Mouse (Mus musculus) right cerebral cortex, adult 18-20 months (tissue): Measurements from ENCODE around the gene Pnrc2.

Experiments used
- DNase-seq: peaks from one replicate; pipeline ENCODE4 v3.0.0; 2022; ENCODE audit warnings: mixed read lengths

Gene Pnrc2

DNA sequence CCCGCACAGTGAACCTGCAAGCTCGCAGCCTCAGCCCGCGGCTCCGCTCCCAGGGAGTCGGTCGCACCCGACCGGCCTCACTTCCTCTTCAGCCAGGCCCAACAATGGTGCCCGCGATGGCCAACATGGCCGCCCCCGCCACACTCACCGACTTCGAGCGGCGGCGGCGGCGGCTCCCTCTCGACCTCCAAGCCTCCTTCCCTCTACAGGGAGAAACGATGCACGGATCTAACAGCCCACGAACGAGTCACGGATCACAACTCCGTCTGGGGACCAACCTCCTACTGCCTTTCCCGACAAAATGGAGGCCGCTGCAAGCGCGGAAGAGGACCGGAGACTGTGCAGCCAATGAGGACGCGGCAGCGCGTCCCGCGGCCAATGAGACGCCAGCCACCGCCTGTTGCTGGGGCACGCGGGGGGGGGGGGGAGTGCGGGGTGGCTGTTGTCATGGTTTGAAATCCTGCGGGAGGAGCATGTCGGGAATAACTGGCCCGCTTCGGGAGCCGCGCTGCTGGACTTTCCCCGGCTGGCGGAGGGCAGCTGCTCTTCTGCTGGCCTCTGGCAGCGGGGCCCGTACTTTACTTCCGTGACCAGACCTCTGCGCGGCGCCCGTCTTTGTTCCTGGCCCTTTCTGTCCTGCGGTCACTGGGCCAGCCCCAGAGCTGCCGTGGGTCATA lies at the start of gene Pnrc2:
TSS of gene Pnrc2 (minus strand) at position 325 of the 677 bp plus-strand sequence.
- peak; percentile 94 for DNase-seq

DNA sequence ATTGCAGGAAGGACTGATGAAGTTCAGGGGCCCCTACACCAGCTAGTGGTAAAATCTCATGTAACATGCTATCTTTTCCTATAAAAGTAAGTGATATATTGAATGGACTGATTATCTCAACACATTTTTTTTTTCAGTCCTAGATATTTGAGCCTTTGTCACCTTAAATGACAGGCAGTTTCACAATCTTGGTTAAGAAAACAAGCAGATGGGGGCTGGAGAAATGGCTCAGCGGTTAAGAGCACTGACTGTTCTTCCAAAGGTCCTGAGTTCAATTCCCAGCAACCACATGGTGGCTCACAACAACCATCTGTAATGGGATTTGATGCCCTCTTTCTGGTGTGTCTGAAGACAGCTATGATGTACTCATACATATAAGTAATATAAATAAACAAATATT lies 48.5 kb upstream of the Pnrc2 start:
- DNase-seq: no peak

DNA sequence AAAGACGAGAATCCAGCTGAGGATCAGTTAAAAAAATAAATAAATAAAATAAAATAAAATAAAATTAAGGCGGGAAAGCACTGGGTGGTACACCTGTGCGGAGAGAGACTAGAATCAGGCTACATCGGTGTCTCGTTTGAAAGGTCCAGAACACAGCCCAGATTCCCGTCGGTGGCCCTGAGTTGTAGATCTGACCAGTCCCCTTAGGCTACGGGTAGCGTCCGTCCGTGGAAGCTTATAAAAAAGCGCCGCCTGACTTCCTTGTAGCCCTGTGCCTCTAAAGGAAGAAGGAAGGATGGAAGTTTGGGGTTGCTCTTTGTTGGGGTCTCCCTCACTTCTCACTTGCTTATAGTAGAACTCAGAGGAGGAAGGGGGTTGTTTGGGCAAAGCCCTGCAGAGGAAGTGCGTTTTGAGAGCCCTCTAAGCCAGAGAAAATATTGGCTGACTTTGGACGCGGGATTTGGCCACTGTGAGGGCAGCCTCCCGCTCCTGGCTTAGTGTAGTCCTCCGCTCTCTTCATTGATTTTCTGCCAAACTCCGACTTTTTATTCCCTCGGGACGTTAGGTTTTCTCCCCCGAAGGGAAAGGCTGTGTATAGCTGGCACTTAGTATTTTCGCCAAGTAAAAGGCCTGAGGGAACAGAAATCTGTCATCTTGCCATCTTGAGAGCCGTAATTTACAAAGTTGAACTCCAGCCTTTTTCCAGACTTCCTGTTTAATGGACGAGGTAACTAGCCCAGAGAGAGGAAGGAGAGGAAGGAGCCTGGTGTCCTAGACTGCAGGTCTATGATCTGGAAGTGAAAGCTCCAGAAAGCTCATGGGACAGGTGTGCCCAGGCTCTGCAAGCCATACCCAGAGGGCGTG lies 47.8 kb upstream of the Pnrc2 start:
- DNase-seq: no peak

DNA sequence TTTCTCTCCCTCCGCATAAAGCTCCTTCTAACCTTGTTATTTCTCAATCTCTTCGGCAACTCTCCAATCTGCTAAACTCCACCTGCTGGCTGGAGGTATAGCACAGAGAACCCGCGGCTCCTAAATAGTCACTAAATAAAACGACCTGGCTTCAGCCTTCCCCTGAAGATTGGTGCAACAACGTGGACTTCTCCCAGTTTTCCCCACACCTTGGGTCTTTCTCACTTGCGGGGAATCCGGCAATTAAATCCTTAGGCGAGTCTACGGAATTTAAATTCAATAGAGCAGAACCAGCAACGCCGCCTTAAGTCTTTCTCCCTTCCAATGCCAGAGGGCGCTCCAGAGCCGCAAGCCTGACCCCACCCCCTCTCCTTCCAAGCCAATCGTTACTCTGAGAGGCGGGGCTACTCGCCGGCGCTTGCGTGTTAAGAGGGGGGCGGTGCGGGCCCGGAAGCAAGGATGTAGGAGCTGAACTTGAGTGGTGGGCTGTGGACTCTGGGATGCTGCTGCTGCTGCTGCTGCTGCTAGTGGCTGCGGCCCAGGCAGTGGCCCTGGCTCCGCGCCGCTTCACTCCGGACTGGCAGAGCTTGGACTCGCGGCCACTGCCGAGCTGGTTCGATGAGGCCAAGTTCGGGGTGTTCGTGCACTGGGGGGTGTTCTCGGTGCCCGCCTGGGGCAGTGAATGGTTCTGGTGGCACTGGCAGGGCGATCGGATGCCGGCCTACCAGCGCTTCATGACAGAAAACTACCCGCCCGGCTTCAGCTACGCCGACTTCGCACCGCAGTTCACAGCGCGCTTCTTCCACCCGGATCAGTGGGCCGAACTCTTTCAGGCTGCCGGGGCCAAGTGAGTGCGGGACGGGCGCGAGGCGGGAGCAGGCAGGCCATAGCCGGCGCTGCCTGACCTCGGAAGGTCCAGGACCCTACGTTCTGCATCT lies 46.9 kb upstream of the Pnrc2 start, which contains the start of gene Fuca1:
TSS of gene Fuca1 (plus strand) at position 432 of the 938 bp plus-strand sequence.
- peak; percentile 95 for DNase-seq

DNA sequence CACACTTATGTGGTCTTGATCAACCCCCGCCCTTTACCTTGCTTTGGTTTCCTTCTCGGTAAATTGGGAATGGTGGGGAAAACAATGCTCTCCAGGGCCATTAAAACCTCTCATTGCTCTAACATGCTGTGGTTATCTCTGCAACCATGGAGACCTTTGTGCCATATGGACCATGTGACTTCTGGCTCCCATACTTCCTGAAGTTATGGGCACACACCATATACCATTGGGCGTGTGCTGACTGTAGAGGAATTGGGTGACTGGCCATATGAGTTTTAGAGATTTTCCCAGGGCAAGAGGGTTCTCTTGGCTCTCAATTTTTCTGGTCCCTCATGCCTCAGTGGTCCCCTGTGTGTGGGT lies 45.6 kb upstream of the Pnrc2 start:
- DNase-seq: no peak

DNA sequence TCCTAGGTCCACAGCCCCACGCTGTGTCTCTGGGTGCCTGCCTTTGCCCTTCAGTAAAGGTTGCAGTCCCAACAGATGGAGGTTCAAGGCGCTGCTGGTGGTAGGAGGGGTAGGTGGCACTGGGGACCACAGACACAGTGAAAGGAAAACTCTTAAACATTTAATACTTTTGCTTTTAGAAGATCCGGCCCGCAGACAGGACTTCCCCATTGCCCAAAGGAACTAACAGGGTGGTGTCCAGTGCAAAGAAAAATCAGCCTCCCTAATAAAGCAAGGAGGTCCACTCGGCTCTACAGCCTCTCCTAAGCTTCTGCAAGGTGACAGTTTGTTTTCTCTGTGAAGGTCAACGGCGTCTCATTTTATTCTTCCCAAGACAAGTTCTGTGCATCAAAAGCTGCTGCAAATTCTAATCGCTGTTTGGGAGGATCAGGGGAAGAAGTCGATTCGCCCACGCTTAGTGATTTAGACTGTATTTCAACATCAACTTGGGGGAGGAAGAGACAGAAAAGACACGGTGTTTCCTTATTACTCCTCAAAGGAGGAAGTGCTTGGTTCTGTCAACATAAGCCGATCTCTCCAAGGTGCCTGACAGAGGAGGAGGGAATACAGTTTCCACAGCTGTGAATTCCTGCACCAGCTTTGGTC lies 45.1 kb upstream of the Pnrc2 start:
- DNase-seq: no peak

DNA sequence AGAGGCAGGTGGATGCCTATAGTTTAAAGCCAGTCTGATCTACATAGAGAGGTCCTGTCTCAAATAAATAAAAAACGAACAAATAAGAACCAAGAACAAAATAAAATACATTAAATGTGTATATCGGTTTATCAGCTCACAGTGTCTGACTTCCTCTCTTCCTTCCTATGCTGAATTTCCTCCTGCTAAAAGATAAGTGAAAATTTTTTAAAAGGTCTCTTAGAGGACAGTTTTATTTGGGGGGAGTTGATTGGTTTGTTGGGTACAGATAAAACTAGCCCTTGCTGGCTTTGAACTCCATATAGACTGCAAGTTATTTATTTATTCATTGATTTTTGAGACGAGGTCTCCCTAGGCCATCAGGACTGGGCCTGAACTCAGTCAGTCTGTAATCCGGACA lies 39.8 kb upstream of the Pnrc2 start:
- DNase-seq: no peak

DNA sequence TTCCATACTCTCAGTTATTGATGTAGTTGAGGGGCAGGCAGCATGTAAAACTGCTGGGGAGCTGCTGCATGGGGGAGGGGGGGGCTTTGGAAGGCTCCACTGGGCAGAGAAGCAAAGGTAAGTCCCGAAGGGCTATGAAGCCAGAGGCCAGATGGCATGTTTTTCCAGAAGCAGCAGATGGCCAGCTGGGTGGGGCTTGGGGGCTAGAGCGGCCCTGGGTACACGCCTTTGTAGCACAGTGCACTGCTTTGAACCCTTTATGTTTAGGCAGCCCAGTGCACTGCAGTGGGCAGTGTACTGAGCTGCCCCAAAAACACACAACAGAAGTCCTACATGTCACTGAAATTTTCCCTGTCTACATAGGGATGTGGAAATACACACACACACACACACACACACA lies 39.2 kb upstream of the Pnrc2 start:
- DNase-seq: no peak

DNA sequence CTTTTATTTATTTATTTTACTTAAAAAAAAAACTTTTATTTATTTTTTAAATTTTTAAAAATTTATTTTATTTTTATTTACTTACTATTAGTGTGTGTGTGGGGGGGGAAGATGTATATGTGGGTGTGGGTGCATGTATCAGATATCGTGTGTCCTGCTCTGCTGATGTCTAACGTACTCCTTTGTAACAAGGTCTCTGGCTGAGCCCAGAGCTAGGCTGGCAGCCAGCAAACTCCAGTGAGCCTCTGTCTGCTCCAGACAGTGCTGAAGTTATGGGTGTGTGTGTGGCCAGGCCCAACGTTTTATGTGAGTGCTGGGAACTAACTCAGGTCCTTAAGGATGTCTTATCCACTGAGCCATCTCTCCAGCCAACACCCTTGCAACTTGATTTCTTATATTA lies 38.5 kb upstream of the Pnrc2 start:
- no peak for DNase-seq

DNA sequence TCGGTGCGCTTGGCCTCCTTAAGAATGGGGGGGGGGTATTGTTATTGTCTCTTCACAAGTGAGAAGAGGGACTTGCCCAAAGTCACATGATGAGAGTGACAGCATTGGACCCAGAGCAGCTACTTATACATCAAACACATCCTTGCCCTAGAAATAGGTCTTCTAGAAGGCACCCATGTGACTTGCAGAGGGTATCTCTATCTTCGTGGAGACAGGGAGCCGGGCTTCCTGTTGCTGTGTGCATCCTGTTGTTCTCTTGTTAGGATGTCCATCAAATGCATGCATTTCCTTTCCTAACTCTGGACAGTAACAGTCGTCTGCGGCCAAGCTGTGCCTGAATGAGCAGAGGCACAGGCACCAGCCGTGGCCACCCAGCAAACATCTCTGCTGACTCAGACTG lies 37.9 kb upstream of the Pnrc2 start:
- no peak for DNase-seq

DNA sequence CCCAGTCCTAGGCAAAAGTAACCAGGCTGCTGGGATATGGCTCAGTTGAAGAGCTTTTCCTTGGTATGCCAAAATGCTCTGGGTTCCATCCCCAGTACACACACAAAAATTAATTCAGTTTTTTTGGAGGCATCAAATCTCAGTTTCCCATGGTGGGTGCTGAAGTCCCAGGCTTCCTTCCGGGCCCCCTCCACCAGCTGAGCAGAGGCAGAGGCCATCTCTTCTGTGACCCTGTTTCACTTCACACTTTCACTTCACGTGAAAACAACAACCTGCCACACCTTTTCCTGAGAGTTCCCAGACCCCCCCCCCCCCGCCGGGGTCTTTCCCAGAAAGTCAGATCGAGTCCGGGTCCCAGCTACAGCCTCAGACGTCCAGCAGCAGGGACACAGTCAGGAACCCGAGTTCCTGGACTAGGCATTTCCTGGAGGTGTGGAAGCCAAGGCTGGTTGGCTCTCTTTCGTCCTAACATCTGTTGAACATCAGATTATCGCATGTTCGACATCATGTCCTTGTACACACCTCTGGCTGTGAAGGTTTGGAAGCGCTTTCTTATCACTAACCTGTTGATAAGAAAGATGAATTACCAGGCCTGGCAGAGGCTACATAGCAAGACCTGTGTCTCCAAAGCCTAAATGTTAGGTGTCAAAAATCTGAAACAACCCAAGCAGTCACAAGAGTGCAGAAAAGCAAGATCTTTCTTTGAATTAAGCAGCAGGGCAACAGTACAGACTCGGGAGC lies 35.8 kb upstream of the Pnrc2 start:
- no peak for DNase-seq

DNA sequence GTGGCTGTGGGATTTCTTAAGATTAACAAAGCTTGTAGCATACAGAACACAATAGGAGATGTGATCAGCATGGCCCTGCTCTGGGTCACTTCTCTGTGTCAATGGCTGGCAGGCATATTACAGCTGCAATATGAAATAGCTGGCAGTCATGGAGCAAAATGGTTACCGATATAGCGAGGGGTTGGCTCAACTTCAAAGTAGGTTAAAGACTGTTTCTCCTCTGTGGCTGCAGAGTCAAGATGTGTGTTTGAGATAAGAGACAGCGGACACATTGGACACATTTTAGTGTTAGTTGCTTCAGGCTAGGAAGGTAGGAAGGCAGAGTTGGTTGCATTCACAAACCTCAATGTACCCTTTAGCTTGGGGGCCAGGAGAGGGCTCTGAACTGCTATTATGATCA lies 33.0 kb upstream of the Pnrc2 start:
- DNase-seq: no peak

DNA sequence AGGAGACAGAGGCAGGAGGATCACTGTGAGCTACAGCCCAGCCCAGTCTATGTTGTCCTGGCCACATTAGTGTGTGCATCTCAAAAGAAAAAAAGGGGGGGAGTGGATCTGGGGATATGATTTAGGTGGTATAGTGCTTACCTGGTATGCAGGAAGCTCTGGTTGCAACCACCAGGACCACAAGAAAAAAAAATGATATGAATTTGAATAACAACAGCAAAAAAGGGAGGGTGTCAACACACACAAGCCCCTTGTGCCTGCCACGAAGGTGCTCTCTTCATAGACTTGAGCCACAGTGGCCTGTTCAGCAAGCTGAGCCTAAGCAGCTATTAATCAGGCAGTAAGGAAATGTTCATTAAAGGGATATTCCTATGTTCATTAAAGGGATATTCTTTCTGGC lies 31.2 kb upstream of the Pnrc2 start:
- no peak for DNase-seq

DNA sequence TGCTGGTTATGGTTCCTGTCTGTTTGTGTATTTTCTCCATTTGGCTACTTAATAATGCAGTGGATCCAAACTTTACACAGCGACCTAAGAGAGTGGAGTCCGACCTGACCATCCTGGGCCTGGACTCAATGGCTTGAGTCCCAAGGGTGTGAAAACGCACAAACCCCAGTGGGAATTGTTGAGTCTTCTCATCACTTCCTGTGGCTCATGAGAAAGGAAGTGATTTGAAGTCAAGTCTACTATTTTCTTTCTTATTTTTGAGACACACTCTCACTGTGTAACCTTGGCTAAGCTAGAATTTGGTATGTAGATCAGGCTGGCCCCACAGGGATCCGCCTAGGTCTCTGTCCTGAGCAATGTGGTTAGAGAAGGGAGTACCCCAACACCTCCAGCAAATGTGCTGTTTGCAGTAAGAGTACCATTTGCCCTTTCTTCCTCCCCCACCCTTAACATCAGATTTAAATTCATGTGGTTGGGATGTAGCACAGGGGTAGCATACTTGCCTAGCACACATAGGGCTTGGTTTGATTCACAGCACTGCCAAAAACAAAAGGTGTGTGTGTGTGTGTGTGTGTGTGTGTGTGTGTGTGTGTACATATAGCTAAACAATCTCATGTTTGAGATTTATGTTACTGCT lies 29.1 kb upstream of the Pnrc2 start:
- no peak for DNase-seq

DNA sequence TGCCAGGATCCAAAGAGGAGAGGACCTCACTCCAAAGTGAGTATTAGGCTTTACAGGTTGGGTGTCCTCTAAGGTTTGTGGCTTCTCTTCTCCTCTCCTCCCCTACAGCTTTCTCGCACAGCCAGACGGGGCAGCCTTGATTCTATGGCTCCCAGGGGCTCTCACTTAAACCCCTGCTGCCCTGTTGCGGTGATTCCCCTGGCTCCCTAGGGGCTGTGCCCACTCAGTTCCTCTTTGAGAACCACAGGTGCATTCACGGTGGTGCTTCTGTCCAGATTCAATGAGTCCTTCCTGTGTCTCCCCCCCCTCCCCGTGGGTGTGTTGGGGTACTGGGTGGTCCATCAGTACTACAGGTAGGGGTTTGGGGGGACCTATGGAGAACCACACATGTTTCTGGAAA lies 26.4 kb upstream of the Pnrc2 start:
- no peak for DNase-seq

DNA sequence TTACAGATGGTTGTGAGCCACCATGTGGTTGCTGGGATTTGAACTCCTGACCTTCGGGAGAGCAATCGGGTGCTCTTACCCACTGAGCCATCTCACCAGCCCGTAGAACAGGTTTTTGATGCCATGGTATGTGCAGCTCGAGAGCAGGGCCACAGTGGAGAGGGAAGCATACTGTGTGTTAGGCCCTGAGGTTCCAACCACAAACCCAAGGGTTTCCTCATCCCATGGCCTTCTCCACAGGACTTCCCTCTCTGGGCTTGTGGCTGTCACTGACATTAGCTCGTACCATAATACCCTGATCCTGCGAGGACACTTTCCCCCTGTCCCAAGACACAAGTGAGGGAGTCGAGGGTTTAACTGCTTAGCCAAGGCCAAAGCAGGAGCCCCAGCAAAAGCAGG lies 25.4 kb upstream of the Pnrc2 start:
- DNase-seq: no peak

DNA sequence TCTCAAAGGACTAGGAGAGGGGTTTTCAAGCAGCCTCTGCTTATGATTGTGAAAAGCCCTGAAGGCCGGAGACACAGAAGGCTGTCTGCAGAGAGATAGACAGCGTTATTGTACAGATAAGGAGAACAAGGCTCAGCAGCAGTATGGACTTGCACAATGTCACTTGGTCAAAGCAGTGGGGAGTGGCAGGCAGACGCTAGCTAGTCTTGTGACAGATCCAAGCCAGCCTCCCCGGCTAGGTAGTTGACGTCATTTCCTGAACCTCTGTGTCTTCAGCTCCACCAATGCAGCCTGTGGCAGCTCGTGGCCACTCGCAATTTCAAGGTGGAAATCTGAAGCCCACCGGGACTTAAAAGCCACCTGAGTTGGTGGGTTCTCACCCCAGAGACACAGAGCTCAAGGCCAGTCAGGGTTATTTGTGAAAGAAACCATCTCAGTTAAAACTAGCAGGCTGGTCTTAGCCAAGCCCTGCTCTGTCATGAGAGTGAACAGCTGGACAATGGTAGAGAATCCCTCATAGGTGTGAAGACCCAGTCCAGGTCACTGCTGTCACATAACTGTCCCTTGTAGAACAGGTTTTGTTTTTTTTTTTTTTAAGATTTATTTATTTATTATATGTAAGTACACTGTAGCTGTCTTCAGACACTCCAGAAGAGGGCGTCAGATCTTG lies 24.9 kb upstream of the Pnrc2 start:
- DNase-seq: no peak

DNA sequence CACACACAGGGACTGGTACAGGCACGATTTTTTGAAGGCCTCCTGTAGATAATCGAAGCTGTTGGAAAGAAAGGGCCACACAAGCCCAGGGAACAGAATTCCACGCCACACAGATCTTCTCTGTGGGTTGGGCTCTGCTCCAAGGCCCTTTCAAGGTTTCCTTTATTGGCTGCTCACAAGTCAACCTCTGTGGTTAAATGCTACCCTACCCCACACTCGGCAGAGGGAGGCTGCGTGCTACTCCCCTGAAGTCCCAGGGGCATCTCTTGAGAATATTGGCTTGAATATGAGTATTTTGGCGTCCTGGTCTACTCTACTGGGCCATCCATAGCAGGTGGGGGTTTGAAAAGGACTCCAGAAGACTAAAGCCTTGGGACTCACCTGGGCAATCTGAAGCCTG lies 22.5 kb upstream of the Pnrc2 start:
- DNase-seq: no peak

DNA sequence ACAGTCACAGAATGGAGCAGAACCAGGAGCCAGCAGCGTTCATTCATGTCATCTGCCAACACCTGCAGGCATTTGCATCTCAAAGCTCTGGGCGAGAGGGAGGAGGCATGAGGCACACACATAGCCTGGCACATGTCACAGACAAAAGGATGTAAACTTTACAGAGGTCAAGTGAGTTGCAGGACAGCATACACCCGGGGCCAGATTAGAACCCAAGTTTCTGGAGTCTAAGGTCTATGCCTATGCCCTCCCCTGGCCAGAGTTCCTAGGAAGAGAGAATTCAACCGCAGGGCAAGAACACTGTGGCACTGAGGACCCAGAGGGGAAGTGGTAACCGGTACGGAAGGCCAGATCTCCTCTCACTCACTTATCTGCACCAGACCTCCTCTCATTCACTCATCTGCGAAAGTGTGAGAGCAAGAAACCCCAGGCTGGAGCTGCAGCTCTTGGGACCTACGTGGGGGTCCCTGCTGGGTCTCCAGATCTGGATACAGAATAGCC lies 21.5 kb upstream of the Pnrc2 start, which contains the start of gene Cnr2:
TSS of gene Cnr2 (plus strand) at position 324 of the 501 bp plus-strand sequence.
- no peak for DNase-seq

DNA sequence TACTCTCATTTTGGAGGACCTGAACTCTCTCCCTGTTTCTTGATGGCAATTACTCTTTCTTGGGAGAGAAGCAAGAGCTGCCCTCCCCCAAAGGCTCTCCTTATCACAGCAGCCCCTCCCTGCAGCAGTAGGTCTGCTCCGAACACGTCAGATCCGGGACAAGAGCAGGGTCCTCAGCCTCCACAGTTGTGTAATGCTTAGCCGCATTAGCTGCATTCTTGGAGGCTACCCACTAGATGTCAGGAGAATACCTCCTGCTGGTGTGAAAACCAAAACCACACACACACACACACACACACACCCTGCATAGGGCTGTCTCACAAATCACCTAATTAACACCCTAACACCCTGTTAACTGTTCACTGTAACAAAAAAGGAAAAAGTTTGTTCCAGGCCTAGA lies 19.2 kb upstream of the Pnrc2 start:
- no peak for DNase-seq

DNA sequence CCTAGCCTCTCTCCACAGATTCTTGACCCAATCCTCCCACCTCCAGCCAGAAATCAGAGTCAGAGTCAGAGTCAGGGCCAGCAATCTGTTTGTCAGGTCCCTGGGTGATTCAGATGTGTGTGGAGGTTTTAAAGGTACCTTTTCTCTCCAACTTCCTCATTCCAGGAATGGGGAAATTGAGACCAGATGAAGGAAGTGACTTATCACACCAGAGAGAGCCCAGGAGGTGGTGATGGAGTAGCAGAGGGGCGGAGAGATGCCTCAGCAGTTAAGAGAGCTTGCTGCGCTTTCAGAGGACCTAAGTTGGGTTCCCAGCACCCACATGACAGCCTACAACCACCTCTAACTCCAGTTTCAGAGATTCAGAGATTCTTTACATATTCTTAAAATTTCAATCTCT lies 17.9 kb upstream of the Pnrc2 start:
- no peak for DNase-seq
